Mouse (Mus musculus): Measurements from ENCODE around the gene Dyrk1a.

DNA sequence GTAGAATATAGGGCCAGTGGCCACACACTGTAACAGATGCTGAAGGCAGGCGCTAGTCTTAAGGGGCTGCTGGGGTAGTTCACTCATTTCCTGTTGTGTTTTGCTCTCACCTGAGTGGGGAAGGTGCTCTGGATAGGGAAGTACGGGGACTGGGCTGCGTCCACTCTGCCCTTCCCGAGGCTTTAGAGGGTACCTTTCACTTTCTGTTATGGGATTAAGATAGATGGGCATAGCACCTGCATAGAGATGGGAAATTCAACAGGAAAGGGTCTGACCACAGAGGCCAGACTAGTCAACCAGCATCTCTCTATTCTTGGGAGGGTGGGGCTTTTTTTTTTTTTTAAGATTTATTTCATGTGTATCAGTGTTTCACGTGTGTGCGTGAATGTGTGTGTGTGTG lies 19.2 kb downstream of the Dyrk1a start:
- TF ChIP-seq CTCF (IDR thresholded peaks at IDR 0.05; ENCODE audit: control insufficient read depth, insufficient read depth, low read length) (no peak), POLR2A (IDR thresholded peaks at IDR 0.05; ENCODE audit: borderline replicate concordance, control insufficient read depth, low read depth, low read length) (no peak)
